Mouse (Mus musculus): ENCODE data around the gene Slc24a3. TPM values are rescaled to one million over a fixed set of nuclear protein-coding genes. Genes with fewer than 3 reads are reported as not detected.

The Slc24a3 gene
- polyA plus RNA-seq, 1 experiment from 2014 or later, result 8.8 TPM

GRCm38 (mm10) chr2:145299914-145300699 is 132.6 kb downstream of the Slc24a3 start:
- Histone ChIP-seq H3K9ac (ENCODE audit: low read length) (no peak overlapping the region), H3K9me3 (ENCODE audit: control insufficient read depth, low read length) (no peaks in the 10 kb centered on the region), H3K36me3 (ENCODE audit: control insufficient read depth, insufficient read depth, low read length) (no peaks in the 10 kb centered on the region), H3K27ac (ENCODE audit: low read depth) (no peak overlapping the region), H3K4me3 (ENCODE audit: low read depth, low read length) (no peak overlapping the region), H3K27me3 (replicated peaks; ENCODE audit: control insufficient read depth, insufficient read depth, low read length) (no peaks in the 10 kb centered on the region), H3K4me1 (replicated peaks; ENCODE audit: control insufficient read depth, insufficient read depth, low read length) (no peaks in the 10 kb centered on the region), H3K4me2 (ENCODE audit: low read length) (no peak overlapping the region)
- no peak for DNase-seq (ENCODE audit: low spot score)
- WGBS, result 71% methylated on average over 5 of the region's 5 CpGs
- ATAC-seq (replicated peaks; ENCODE audit: low FRiP score, low TSS enrichment, low read depth), result no peak

- ATAC-seq (replicated peaks; ENCODE audit: low FRiP score, low TSS enrichment, low read depth) (no peak), DNase-seq (ENCODE audit: low spot score) (no peak)
- H3K9me3 ChIP-seq (ENCODE audit: control insufficient read depth, low read length), result no peaks in the 10 kb centered on the region
Observed at GRCm38 (mm10) chr2:145307231-145307883, 139.8 kb downstream of the Slc24a3 start.

GRCm38 (mm10) chr2:145318916-145319315 is 151.4 kb downstream of the Slc24a3 start:
- Histone ChIP-seq H3K36me3 (ENCODE audit: control insufficient read depth, insufficient read depth, low read length) (no peaks in the 10 kb centered on the region), H3K27ac (ENCODE audit: low read depth) (no peak overlapping the region), H3K4me2 (ENCODE audit: low read length) (no peak overlapping the region), H3K27me3 (replicated peaks; ENCODE audit: control insufficient read depth, insufficient read depth, low read length) (no peaks in the 10 kb centered on the region), H3K4me1 (replicated peaks; ENCODE audit: control insufficient read depth, insufficient read depth, low read length) (no peaks in the 10 kb centered on the region), H3K4me3 (ENCODE audit: low read depth, low read length) (no peak overlapping the region), H3K9ac (ENCODE audit: low read length) (no peak overlapping the region), H3K9me3 (ENCODE audit: control insufficient read depth, low read length) (no peaks in the 10 kb centered on the region)
- DNase-seq (ENCODE audit: low spot score), result no peak
- 49% methylated on average over 2 of the region's 2 CpGs for WGBS
- ATAC-seq (replicated peaks; ENCODE audit: low FRiP score, low TSS enrichment, low read depth), result no peak

More at GRCm38 (mm10) chr2:145307231-145307883, 139.8 kb downstream of the Slc24a3 start:
- 46% methylated on average over 2 of the region's 2 CpGs for WGBS
- H3K9ac ChIP-seq (ENCODE audit: low read length), result no peak overlapping the region
- H3K4me2 ChIP-seq (ENCODE audit: low read length), result no peak overlapping the region
- no peaks in the 10 kb centered on the region for H3K36me3 ChIP-seq (ENCODE audit: control insufficient read depth, insufficient read depth, low read length)
- H3K27me3 ChIP-seq (replicated peaks; ENCODE audit: control insufficient read depth, insufficient read depth, low read length), result no peaks in the 10 kb centered on the region
- H3K4me3 ChIP-seq (ENCODE audit: low read depth, low read length), result no peak overlapping the region
- no peaks in the 10 kb centered on the region for H3K4me1 ChIP-seq (replicated peaks; ENCODE audit: control insufficient read depth, insufficient read depth, low read length)
- no peak overlapping the region for H3K27ac ChIP-seq (ENCODE audit: low read depth)

- WGBS, result 84% methylated on average over 3 of the region's 3 CpGs
- DNase-seq (ENCODE audit: low spot score), result no peak
Observed at GRCm38 (mm10) chr2:145321287-145321686, 153.7 kb downstream of the Slc24a3 start.

GRCm38 (mm10) chr2:145321755-145322154 is 154.2 kb downstream of the Slc24a3 start:
- no peak overlapping the region for H3K4me2 ChIP-seq (ENCODE audit: low read length)
- no peak overlapping the region for H3K27ac ChIP-seq (ENCODE audit: low read depth)
- no peak overlapping the region for H3K4me3 ChIP-seq (ENCODE audit: low read depth, low read length)
- H3K9me3 ChIP-seq (ENCODE audit: control insufficient read depth, low read length), result no peaks in the 10 kb centered on the region
- H3K9ac ChIP-seq (ENCODE audit: low read length), result no peak overlapping the region
- H3K27me3 ChIP-seq (replicated peaks; ENCODE audit: control insufficient read depth, insufficient read depth, low read length), result no peaks in the 10 kb centered on the region
- no peak for ATAC-seq (replicated peaks; ENCODE audit: low FRiP score, low TSS enrichment, low read depth)
- no peaks in the 10 kb centered on the region for H3K4me1 ChIP-seq (replicated peaks; ENCODE audit: control insufficient read depth, insufficient read depth, low read length)
- no peaks in the 10 kb centered on the region for H3K36me3 ChIP-seq (ENCODE audit: control insufficient read depth, insufficient read depth, low read length)
- no peak for DNase-seq (ENCODE audit: low spot score)

More at GRCm38 (mm10) chr2:145321287-145321686, 153.7 kb downstream of the Slc24a3 start:
- H3K9me3 ChIP-seq (ENCODE audit: control insufficient read depth, low read length), result no peaks in the 10 kb centered on the region
- H3K4me3 ChIP-seq (ENCODE audit: low read depth, low read length), result no peak overlapping the region
- no peak overlapping the region for H3K27ac ChIP-seq (ENCODE audit: low read depth)
- H3K36me3 ChIP-seq (ENCODE audit: control insufficient read depth, insufficient read depth, low read length), result no peaks in the 10 kb centered on the region
- no peaks in the 10 kb centered on the region for H3K4me1 ChIP-seq (replicated peaks; ENCODE audit: control insufficient read depth, insufficient read depth, low read length)
- ATAC-seq (replicated peaks; ENCODE audit: low FRiP score, low TSS enrichment, low read depth), result no peak
- H3K9ac ChIP-seq (ENCODE audit: low read length), result no peak overlapping the region
- no peak overlapping the region for H3K4me2 ChIP-seq (ENCODE audit: low read length)
- H3K27me3 ChIP-seq (replicated peaks; ENCODE audit: control insufficient read depth, insufficient read depth, low read length), result no peaks in the 10 kb centered on the region

GRCm38 (mm10) chr2:145324477-145324876 is 156.9 kb downstream of the Slc24a3 start:
- ATAC-seq (replicated peaks; ENCODE audit: low FRiP score, low TSS enrichment, low read depth) (no peak), DNase-seq (ENCODE audit: low spot score) (no peak)
- H3K4me3 ChIP-seq (ENCODE audit: low read depth, low read length), result no peak overlapping the region
- H3K9ac ChIP-seq (ENCODE audit: low read length), result no peak overlapping the region
- no peaks in the 10 kb centered on the region for H3K27me3 ChIP-seq (replicated peaks; ENCODE audit: control insufficient read depth, insufficient read depth, low read length)
- no peaks in the 10 kb centered on the region for H3K9me3 ChIP-seq (ENCODE audit: control insufficient read depth, low read length)
- no peak overlapping the region for H3K27ac ChIP-seq (ENCODE audit: low read depth)
- no peak overlapping the region for H3K4me2 ChIP-seq (ENCODE audit: low read length)
- H3K4me1 ChIP-seq (replicated peaks; ENCODE audit: control insufficient read depth, insufficient read depth, low read length), result no peaks in the 10 kb centered on the region
- no peaks in the 10 kb centered on the region for H3K36me3 ChIP-seq (ENCODE audit: control insufficient read depth, insufficient read depth, low read length)
- WGBS, result 22% methylated on average over 3 of the region's 3 CpGs

- no peak overlapping the region for H3K4me3 ChIP-seq (ENCODE audit: low read depth, low read length)
- H3K9ac ChIP-seq (ENCODE audit: low read length), result no peak overlapping the region
- H3K4me1 ChIP-seq (replicated peaks; ENCODE audit: control insufficient read depth, insufficient read depth, low read length), result no peaks in the 10 kb centered on the region
- H3K4me2 ChIP-seq (ENCODE audit: low read length), result no peak overlapping the region
- DNase-seq (ENCODE audit: low spot score), result no peak
- ATAC-seq (replicated peaks; ENCODE audit: low FRiP score, low TSS enrichment, low read depth), result no peak
- no peaks in the 10 kb centered on the region for H3K9me3 ChIP-seq (ENCODE audit: control insufficient read depth, low read length)
- no peak overlapping the region for H3K27ac ChIP-seq (ENCODE audit: low read depth)
- no peaks in the 10 kb centered on the region for H3K36me3 ChIP-seq (ENCODE audit: control insufficient read depth, insufficient read depth, low read length)
- WGBS, result 80% methylated on average over 4 of the region's 4 CpGs
- no peaks in the 10 kb centered on the region for H3K27me3 ChIP-seq (replicated peaks; ENCODE audit: control insufficient read depth, insufficient read depth, low read length)
Observed at GRCm38 (mm10) chr2:145325852-145326251, 158.3 kb downstream of the Slc24a3 start.

GRCm38 (mm10) chr2:145326544-145326943 is 159.0 kb downstream of the Slc24a3 start:
- Histone ChIP-seq H3K9me3 (ENCODE audit: control insufficient read depth, low read length) (no peaks in the 10 kb centered on the region), H3K27ac (ENCODE audit: low read depth) (no peak overlapping the region), H3K9ac (ENCODE audit: low read length) (no peak overlapping the region), H3K27me3 (replicated peaks; ENCODE audit: control insufficient read depth, insufficient read depth, low read length) (no peaks in the 10 kb centered on the region), H3K4me2 (ENCODE audit: low read length) (no peak overlapping the region), H3K4me3 (ENCODE audit: low read depth, low read length) (no peak overlapping the region), H3K4me1 (replicated peaks; ENCODE audit: control insufficient read depth, insufficient read depth, low read length) (no peaks in the 10 kb centered on the region), H3K36me3 (ENCODE audit: control insufficient read depth, insufficient read depth, low read length) (no peaks in the 10 kb centered on the region)
- WGBS, result 78% methylated on average over 2 of the region's 2 CpGs
- ATAC-seq (replicated peaks; ENCODE audit: low FRiP score, low TSS enrichment, low read depth) (no peak), DNase-seq (ENCODE audit: low spot score) (no peak)

- H3K4me3 ChIP-seq (ENCODE audit: low read depth, low read length), result no peak overlapping the region
- ATAC-seq (replicated peaks; ENCODE audit: low FRiP score, low TSS enrichment, low read depth), result no peak
- 63% methylated on average over 8 of the region's 8 CpGs for WGBS
- no peak overlapping the region for H3K9ac ChIP-seq (ENCODE audit: low read length)
- no peaks in the 10 kb centered on the region for H3K4me1 ChIP-seq (replicated peaks; ENCODE audit: control insufficient read depth, insufficient read depth, low read length)
- H3K27me3 ChIP-seq (replicated peaks; ENCODE audit: control insufficient read depth, insufficient read depth, low read length), result no peaks in the 10 kb centered on the region
- H3K9me3 ChIP-seq (ENCODE audit: control insufficient read depth, low read length), result no peaks in the 10 kb centered on the region
- H3K27ac ChIP-seq (ENCODE audit: low read depth), result no peak overlapping the region
- no peak for DNase-seq (ENCODE audit: low spot score)
- no peak overlapping the region for H3K4me2 ChIP-seq (ENCODE audit: low read length)
- H3K36me3 ChIP-seq (ENCODE audit: control insufficient read depth, insufficient read depth, low read length), result no peaks in the 10 kb centered on the region
Observed at GRCm38 (mm10) chr2:145329756-145330155, 162.2 kb downstream of the Slc24a3 start.
